Mouse (Mus musculus): ENCODE results near the gene Fads1. TPM values are rescaled to one million over a fixed set of nuclear protein-coding genes. Genes with fewer than 3 reads are reported as not detected.

Fads1 gene
- polyA plus RNA-seq, 1 experiment from 2014 or later, result 190 TPM

DNA sequence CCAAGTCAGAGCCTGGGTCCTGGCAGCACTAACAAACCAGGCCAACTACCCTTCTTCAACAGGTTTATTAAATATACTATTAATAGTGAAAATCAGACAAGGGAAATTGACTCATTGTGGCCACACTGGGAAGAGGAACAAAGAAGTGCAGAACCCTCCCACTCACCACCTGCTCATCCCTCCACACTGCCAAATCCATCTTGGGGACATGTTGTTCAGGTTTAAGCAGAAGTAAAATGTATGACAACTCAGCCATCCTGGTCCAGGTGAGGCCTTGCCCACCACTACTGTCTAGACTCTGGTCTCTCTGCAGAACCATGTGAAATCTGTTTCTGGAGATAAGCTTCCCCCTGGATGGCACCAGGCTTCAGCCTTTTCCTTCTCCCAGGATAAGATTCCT, 10.8 kb upstream of the Fads1 start:
- no peak for ATAC-seq
- Histone ChIP-seq H3K27me3 (ENCODE audit: control insufficient read depth, insufficient read depth, low read depth, low read length) (no peaks in the 10 kb centered on the region), H3K4me3 (ENCODE audit: low read depth, low read length) (no peak overlapping the region)

DNA sequence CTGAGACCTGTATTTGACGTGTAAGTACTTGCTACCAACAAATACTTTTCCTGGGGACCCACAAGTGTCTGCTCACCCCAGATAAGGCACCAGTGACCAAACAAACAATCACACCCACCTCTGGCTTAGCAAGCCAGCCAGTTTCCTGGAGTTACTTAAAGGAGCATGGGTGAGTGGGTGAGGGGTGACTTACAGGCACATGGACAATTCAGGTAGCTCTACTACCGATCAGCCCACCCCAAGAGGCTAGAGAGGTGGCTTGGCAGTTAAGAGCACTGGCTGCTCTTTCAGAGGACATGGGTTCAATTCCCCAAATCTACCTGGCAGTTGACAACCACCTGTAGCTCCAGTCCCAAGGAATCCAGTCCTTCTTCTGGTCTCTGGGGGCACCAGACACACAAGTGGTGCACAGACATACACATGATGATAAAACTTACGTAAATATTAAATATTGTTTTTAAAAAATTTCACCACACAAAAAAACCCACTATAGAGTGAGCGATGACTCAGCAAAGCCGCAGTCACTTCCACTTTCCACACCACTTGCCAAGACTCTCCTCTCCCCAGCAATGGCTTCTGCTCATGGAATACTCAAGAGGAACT, 9.5 kb upstream of the Fads1 start:
- ATAC-seq, result no peak
- WGBS, result 91% methylated on average over 5 of the region's 5 CpGs

More for the DNA sequence above, 10.8 kb upstream of the Fads1 start:
- Histone ChIP-seq H3K9me3 (replicated peaks; ENCODE audit: control insufficient read depth, low read length, poor library complexity, severe bottlenecking) (no peaks in the 10 kb centered on the region), H3K27ac (ENCODE audit: low read length) (no peak overlapping the region), H3K4me2 (ENCODE audit: low read length) (no peak overlapping the region), H3K4me1 (ENCODE audit: control insufficient read depth, insufficient read depth, low read length) (no peaks in the 10 kb centered on the region), H3K9ac (ENCODE audit: low read depth, low read length) (no peak overlapping the region), H3K36me3 (ENCODE audit: control insufficient read depth, insufficient read depth, low read length) (no peaks in the 10 kb centered on the region)

DNA sequence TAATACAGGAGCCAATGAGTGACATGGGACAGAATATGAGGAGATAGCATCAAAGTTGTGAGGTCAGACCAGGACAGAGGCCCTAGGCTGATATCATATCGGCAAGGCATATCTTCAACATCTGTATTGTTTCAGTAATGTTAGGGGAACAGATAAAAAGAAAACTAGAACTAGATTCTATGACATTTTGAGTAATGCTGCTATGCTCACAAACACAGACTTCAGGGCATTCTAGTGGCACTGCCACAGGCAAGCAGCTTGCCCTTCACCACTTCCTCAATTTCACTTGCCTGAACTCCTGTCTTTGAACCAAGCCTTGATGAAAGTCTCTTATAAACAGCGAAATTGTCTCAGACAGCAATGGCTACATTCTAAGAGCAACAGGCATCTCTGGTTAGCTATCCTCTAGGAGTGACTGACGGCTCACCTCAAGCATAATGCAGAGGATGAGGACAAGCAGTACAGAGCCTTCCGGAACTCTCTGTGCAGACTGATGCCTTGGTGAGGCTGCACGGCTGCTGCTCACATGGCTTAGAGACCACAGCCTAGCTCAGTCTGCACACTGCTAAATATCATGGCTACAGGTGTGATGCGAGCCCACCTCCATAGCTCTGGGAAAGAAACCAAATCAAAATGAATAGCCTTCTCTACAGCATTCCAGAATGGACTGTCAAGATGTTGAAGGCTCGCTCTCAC, 8.7 kb upstream of the Fads1 start:
- H3K9me3 ChIP-seq (replicated peaks; ENCODE audit: control insufficient read depth, low read length, poor library complexity, severe bottlenecking), result no peaks in the 10 kb centered on the region
- H3K4me2 ChIP-seq (ENCODE audit: low read length), result no peak overlapping the region
- H3K36me3 ChIP-seq (ENCODE audit: control insufficient read depth, insufficient read depth, low read length), result no peaks in the 10 kb centered on the region
- H3K4me1 ChIP-seq (ENCODE audit: control insufficient read depth, insufficient read depth, low read length), result no peaks in the 10 kb centered on the region
- no peaks in the 10 kb centered on the region for H3K27me3 ChIP-seq (ENCODE audit: control insufficient read depth, insufficient read depth, low read depth, low read length)
- no peak overlapping the region for H3K9ac ChIP-seq (ENCODE audit: low read depth, low read length)
- no peak for ATAC-seq
- H3K4me3 ChIP-seq (ENCODE audit: low read depth, low read length), result no peak overlapping the region
- no peak overlapping the region for H3K27ac ChIP-seq (ENCODE audit: low read length)
- 88% methylated on average over 7 of the region's 7 CpGs for WGBS

More for the DNA sequence above, 9.5 kb upstream of the Fads1 start:
- H3K9me3 ChIP-seq (replicated peaks; ENCODE audit: control insufficient read depth, low read length, poor library complexity, severe bottlenecking), result no peaks in the 10 kb centered on the region
- H3K27me3 ChIP-seq (ENCODE audit: control insufficient read depth, insufficient read depth, low read depth, low read length), result no peaks in the 10 kb centered on the region
- no peak overlapping the region for H3K4me2 ChIP-seq (ENCODE audit: low read length)
- no peak overlapping the region for H3K27ac ChIP-seq (ENCODE audit: low read length)
- H3K4me3 ChIP-seq (ENCODE audit: low read depth, low read length), result no peak overlapping the region
- H3K4me1 ChIP-seq (ENCODE audit: control insufficient read depth, insufficient read depth, low read length), result no peaks in the 10 kb centered on the region
- H3K36me3 ChIP-seq (ENCODE audit: control insufficient read depth, insufficient read depth, low read length), result no peaks in the 10 kb centered on the region
- no peak overlapping the region for H3K9ac ChIP-seq (ENCODE audit: low read depth, low read length)

DNA sequence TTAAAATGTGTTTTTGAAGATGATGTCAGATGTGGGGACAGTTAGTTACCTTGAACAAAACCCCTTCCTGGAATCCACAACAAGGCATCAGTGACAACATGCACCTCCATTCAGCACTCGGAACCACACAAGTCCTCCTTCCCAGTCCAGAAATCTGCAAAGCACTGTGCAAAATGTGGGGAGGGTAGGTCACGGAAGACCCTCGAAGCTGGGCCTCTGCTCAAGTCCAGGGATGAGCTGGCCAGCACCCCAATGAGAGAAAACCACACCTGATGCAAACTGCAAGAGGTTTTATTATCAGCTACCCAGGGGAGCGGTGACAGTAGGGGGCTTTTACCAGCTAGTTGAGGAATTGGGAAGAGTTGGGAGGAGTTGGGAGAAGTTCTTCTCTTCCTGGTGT, 7.7 kb upstream of the Fads1 start:
- Histone ChIP-seq H3K27ac (ENCODE audit: low read length) (no peak overlapping the region), H3K4me3 (ENCODE audit: low read depth, low read length) (no peak overlapping the region), H3K27me3 (ENCODE audit: control insufficient read depth, insufficient read depth, low read depth, low read length) (no peaks in the 10 kb centered on the region), H3K9me3 (replicated peaks; ENCODE audit: control insufficient read depth, low read length, poor library complexity, severe bottlenecking) (no peaks in the 10 kb centered on the region), H3K4me1 (ENCODE audit: control insufficient read depth, insufficient read depth, low read length) (no peaks in the 10 kb centered on the region), H3K36me3 (ENCODE audit: control insufficient read depth, insufficient read depth, low read length) (no peaks in the 10 kb centered on the region), H3K9ac (ENCODE audit: low read depth, low read length) (no peak overlapping the region), H3K4me2 (ENCODE audit: low read length) (no peak overlapping the region)
- no peak for ATAC-seq
- 77% methylated on average over 4 of the region's 4 CpGs for WGBS

DNA sequence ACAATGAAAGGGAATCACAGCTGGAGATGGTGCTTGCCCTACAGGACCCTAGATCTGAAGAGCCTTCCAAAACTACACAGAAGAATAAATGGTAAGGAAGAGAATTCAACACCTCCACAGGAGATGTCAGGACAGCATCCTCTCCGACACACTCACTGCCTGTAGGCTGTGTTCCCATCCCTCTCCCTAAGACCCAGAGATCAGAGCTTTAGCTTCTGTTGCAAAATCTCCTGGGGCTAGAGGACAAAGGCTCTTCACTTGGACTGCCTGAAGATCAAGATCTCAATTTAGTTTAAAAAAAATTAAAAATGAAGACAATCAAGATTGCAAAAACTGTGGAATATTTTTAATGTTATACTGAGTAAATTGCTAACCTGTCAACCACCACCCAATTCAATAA, 6.2 kb upstream of the Fads1 start:
- H3K36me3 ChIP-seq (ENCODE audit: control insufficient read depth, insufficient read depth, low read length), result no peaks in the 10 kb centered on the region
- H3K27me3 ChIP-seq (ENCODE audit: control insufficient read depth, insufficient read depth, low read depth, low read length), result no peaks in the 10 kb centered on the region
- no peak overlapping the region for H3K27ac ChIP-seq (ENCODE audit: low read length)
- H3K4me2 ChIP-seq (ENCODE audit: low read length), result no peak overlapping the region
- H3K9ac ChIP-seq (ENCODE audit: low read depth, low read length), result no peak overlapping the region
- no peaks in the 10 kb centered on the region for H3K9me3 ChIP-seq (replicated peaks; ENCODE audit: control insufficient read depth, low read length, poor library complexity, severe bottlenecking)
- H3K4me3 ChIP-seq (ENCODE audit: low read depth, low read length), result no peak overlapping the region
- no peak for ATAC-seq
- H3K4me1 ChIP-seq (ENCODE audit: control insufficient read depth, insufficient read depth, low read length), result no peaks in the 10 kb centered on the region
- 49% methylated on average over 1 of the region's 1 CpGs for WGBS

DNA sequence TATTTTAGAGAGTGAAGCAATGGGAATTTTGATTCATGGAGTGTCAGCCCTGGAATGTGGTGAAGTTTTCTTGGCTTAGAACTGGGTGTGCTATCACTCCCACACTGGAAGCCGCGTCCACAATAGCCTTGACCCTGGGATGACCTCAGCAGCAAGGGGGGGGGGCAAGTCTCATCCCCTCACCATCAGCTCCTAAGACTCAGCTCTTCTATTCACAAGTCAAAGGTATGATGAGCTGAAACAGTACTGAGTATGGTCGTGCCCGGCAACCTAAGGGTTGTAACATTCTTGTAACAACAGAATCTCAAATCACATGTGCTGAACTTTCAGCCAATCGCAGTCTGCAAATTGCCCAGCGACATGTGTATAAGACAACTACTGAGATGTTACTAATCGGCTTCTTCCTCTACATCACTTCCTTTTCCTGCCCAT, 5.7 kb upstream of the Fads1 start:
- Histone ChIP-seq H3K9ac (ENCODE audit: low read depth, low read length) (no peak overlapping the region), H3K4me1 (ENCODE audit: control insufficient read depth, insufficient read depth, low read length) (no peaks in the 10 kb centered on the region), H3K27ac (ENCODE audit: low read length) (no peak overlapping the region), H3K9me3 (replicated peaks; ENCODE audit: control insufficient read depth, low read length, poor library complexity, severe bottlenecking) (no peaks in the 10 kb centered on the region), H3K36me3 (ENCODE audit: control insufficient read depth, insufficient read depth, low read length) (no peaks in the 10 kb centered on the region), H3K4me3 (ENCODE audit: low read depth, low read length) (no peak overlapping the region), H3K4me2 (ENCODE audit: low read length) (no peak overlapping the region), H3K27me3 (ENCODE audit: control insufficient read depth, insufficient read depth, low read depth, low read length) (no peaks in the 10 kb centered on the region)
- 79% methylated on average over 7 of the region's 7 CpGs for WGBS
- no peak for ATAC-seq

DNA sequence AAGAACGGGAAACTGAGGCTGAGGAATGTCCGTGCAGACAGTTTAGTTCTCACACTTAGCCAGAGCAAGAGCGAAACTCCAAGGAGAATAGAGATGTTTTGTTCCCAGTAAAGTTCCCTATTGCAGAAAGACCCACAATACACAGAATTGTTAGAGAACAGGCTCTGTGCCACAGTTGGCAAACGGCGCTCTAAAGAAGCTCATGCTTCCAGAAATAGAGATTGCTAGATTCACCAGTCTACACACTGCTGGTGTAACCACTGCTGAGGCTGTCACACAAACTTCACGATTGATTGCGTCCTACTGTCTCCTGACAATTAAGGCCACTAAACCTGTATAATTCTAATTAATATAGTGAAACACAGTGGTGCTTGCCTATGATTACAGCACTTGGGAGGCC, 1.5 kb upstream of the Fads1 start:
- no peak overlapping the region for H3K9ac ChIP-seq (ENCODE audit: low read depth, low read length)
- H3K27ac ChIP-seq (ENCODE audit: low read length), result no peak overlapping the region
- H3K4me1 ChIP-seq (ENCODE audit: control insufficient read depth, insufficient read depth, low read length), result peaks cover 25% of the 10 kb centered on the region
- H3K36me3 ChIP-seq (ENCODE audit: control insufficient read depth, insufficient read depth, low read length), result peaks cover 12% of the 10 kb centered on the region; the same call in 1 of the 2 replicates
- H3K27me3 ChIP-seq (ENCODE audit: control insufficient read depth, insufficient read depth, low read depth, low read length), result no peaks in the 10 kb centered on the region
- WGBS, result 89% methylated on average over 7 of the region's 7 CpGs
- H3K4me2 ChIP-seq (ENCODE audit: low read length), result no peak overlapping the region
- no peak overlapping the region for H3K4me3 ChIP-seq (ENCODE audit: low read depth, low read length)
- ATAC-seq, result no peak
- H3K9me3 ChIP-seq (replicated peaks; ENCODE audit: control insufficient read depth, low read length, poor library complexity, severe bottlenecking), result no peaks in the 10 kb centered on the region

DNA sequence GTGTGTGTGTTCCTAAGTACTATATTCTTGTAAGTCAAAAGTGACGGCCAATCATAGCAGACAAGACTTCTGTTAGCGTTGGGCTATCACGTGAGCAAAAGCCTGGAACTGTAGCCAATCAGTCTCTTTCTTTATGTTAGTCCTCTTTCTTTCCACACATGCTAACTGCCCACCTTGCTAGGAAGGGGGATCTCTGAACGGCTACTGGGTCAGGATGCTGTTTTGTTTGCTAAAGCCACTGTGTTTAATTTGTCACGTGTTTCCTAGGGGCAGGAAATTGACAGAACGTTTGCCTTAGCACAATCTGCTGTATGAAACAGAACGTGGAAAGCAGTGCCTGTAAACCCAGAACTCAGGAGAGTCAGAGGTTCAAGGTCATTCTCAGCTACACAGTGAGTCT, 546 bp upstream of the Fads1 start:
- H3K27ac ChIP-seq (ENCODE audit: low read length), result peak overlapping the region; percentile 92
- peak overlapping the region; percentile 83 for H3K4me2 ChIP-seq (ENCODE audit: low read length)
- H3K4me3 ChIP-seq (ENCODE audit: low read depth, low read length), result peak overlapping the region; percentile 80
- 24% methylated on average over 7 of the region's 7 CpGs for WGBS
- peak; percentile 32 for ATAC-seq
- H3K27me3 ChIP-seq (ENCODE audit: control insufficient read depth, insufficient read depth, low read depth, low read length), result no peaks in the 10 kb centered on the region
- peaks cover 28% of the 10 kb centered on the region for H3K4me1 ChIP-seq (ENCODE audit: control insufficient read depth, insufficient read depth, low read length)
- H3K9ac ChIP-seq (ENCODE audit: low read depth, low read length), result peak overlapping the region; percentile 91
- H3K9me3 ChIP-seq (replicated peaks; ENCODE audit: control insufficient read depth, low read length, poor library complexity, severe bottlenecking), result no peaks in the 10 kb centered on the region
- H3K36me3 ChIP-seq (ENCODE audit: control insufficient read depth, insufficient read depth, low read length), result peaks cover 20% of the 10 kb centered on the region

DNA sequence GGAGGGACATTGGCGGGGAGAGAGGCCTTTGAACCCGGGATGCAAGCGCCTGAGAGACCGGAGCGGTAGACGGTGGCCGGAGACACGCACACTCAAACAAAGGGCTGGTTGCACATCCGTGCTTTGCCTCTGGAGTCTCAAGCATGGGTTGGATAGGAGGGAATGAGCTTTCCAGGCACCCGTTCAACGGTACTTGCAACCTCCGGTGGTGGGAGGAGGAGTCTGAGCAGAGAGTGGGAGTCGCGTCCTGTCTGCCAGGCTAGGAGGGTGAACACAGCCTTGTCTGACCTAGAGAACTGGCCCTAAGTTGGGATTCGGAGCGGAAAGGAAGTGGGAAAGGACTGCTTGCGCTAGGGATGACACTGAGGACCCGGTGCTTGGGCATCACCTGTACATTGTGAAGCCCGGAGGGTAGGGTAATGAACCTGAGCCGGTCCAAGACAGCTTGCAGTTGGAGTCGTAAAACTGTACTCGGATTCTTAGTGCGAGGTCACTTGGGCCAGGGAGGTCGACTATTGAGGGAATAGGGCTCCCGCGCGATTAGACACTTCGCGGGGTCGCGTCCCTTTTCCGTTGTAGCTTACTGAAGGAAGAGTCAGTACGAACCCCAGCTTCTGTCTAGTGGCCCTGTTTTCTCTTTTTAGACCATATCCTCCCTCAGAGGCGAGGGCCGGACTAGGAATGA, 753 bp downstream of the Fads1 start:
- ATAC-seq, result peak; percentile 77
- WGBS, result under 1% methylated on average over 35 of the region's 35 CpGs

More for the DNA sequence above, 753 bp downstream of the Fads1 start:
- peak overlapping the region; percentile 91 for H3K9ac ChIP-seq (ENCODE audit: low read depth, low read length)
- peak overlapping the region; percentile 92 for H3K27ac ChIP-seq (ENCODE audit: low read length)
- H3K9me3 ChIP-seq (replicated peaks; ENCODE audit: control insufficient read depth, low read length, poor library complexity, severe bottlenecking), result no peaks in the 10 kb centered on the region
- H3K4me3 ChIP-seq (ENCODE audit: low read depth, low read length), result peak overlapping the region; percentile 80
- peaks cover 28% of the 10 kb centered on the region for H3K4me1 ChIP-seq (ENCODE audit: control insufficient read depth, insufficient read depth, low read length)
- peak overlapping the region; percentile 83 for H3K4me2 ChIP-seq (ENCODE audit: low read length)
- H3K27me3 ChIP-seq (ENCODE audit: control insufficient read depth, insufficient read depth, low read depth, low read length), result no peaks in the 10 kb centered on the region
- peaks cover 28% of the 10 kb centered on the region for H3K36me3 ChIP-seq (ENCODE audit: control insufficient read depth, insufficient read depth, low read length)

All from midbrain, embryonic 16.5 days (tissue).